Mouse (Mus musculus) megakaryocyte progenitor cell, adult 5-6 weeks (primary cell): Measurements from ENCODE around the gene Ythdf2. TPM values are rescaled to one million over a fixed set of nuclear protein-coding genes. Genes with fewer than 3 reads are reported as not detected.
A peak's percentile ranks its signal among the peaks of the same experiment; 100 is the strongest.

ENCODE experiments used
- ATAC-seq: replicated peaks from 2 replicates; pipeline ENCODE4 v1.8.0; 2016; ENCODE audit warnings: mild to moderate bottlenecking, moderate TSS enrichment, inconsistent platforms; ENCODE audit not compliant: poor library complexity
- total RNA-seq, 2 experiments: library from RNA; stranded (forward) in 1 of 2; stranded (reverse) in 1 of 2; fragments of 157-497, 149-512 nt in 1 of 2; fragments of 200-1000 nt in 1 of 2; gene quantifications; 2 replicates each; pipeline versions ENCODE4 v1.2.3 to v1.2.4; 2015 to 2017

Ythdf2 gene
- total RNA-seq, 2 experiments from 2014 or later: 64.0 to 64.7 TPM

DNA sequence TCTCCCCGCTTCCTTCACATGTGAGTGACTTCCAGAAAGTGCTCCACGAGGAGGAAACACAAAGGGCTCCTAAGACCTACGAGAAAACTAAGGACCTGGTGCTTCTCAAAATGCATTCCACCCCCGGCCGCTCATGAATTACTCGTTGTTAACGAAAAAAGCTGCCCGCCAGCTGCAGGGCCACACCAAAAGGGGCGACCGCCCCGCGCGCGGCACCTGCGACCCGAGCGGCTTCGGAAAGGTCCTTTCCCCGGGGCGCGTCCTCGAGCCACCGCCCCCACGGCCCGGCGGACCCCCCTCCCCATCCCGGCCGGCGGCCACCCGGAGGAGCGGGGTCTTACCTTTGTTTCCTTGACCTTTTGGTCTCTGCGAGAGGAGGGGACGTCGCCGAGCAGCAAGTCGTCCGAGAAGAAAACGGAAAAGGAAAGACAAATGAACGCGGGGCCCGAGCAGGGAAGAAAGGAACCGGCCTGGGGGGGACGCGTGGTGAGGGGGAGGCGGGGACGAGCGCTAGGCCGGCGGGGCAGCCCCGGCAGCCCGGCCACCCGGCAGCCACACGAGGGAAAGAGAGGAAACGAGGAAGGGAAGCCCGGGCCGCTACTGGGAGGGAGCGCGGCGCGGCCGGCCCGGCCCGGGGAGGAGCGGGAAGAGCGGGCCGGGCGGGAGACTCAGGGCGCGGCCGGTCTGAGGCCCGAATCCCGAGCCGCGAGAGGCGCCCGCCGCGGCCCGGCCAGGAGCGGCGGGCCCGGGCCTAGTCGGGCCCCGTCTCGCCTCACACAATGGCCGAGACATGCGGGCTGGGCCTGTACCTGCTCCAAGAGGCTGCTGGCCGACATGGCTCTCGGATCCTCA, 786 bp downstream of the Ythdf2 start:
- no peak for ATAC-seq

GRCm38 (mm10) chr4:132210325-132210724, 1.8 kb downstream of the Ythdf2 start:
- ATAC-seq: 0 out of 2 replicates have a peak, but pooled peaks have one; percentile 8

- no peak for ATAC-seq
Observed at GRCm38 (mm10) chr4:132209299-132209698, 2.8 kb downstream of the Ythdf2 start.

DNA sequence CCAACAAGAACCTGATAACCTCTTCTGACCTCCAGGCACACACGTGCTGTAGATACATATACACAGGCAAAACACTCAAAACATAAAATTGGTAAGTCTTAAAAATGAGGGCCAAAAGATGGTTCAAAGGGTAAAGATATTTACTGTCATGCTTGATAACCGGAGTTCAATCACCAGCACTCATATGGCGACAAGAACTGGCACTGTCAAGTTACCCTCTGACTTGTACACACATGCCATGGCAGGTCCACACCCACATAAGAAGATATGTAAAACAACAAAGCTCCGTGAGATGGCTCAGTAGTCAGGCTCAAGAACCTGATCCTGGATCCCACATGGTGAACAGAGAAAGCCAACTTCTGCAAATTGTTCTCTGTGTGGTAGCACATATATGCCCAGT, 4.8 kb downstream of the Ythdf2 start:
- no peak for ATAC-seq

- ATAC-seq: no peak
Observed at GRCm38 (mm10) chr4:132198771-132199170, 13.3 kb downstream of the Ythdf2 start.

- ATAC-seq: peak; percentile 77
Observed at GRCm38 (mm10) chr4:132198285-132198712, 13.8 kb downstream of the Ythdf2 start.

DNA sequence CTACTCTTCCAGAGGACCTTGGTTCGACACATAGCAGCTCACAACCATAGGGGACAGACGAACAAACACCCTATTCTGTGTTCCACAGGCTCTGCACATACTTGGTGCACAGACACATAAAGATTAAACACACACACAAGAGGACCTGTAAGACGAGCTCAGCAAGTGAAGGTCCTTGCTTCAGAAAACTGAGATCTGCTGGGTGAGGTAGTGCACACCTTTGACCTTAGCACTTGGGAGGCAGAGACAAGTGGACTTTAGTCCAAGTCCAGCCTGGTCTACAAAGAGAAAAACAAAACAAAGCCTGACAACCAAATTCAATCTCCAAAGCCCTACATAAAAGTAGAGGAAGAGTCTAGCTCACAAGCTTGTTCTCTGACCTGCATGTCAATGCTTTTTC, 17.1 kb downstream of the Ythdf2 start:
- ATAC-seq: no peak

DNA sequence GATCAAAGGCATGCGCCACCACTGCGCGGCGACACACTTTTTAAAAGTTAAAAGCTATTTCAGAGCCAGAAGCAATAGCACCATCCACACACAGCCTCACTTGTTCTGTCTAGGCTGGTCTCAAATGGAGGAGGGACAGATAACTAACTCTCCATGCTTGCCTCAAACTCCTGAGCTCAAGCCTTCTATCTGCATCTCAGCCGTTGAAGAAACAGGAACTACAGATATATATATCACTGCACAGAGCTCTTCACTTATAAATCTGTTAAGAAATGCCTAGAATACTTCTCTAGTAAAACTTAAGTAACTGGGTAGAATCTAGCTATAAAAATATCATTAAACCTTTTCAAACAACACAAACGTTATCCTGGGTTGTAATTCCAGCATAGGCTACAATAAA, 17.7 kb downstream of the Ythdf2 start:
- ATAC-seq: peak; percentile 43; the same call in 1 of the 2 replicates

GRCm38 (mm10) chr4:132187826-132188401, 24.2 kb downstream of the Ythdf2 start:
- ATAC-seq: no peak

DNA sequence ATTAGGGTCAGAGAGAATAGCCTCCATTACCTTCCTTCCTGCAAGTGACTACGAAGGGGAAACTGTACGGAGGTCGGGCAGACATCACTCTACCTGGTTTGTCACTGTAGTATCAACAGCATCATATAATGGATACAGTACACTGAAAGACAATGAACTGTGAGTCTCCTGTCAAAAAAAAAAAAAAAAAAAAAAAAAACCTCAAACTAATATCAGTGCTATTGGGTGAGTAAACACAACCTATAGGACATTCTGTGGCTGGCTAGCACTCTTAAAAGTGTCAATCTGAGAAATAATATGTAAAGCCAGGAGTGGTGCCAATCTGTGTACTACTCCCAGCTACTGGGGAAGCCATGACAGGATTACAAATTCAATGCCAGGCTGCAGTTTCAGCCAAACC, 28.9 kb downstream of the Ythdf2 start:
- ATAC-seq: no peak

DNA sequence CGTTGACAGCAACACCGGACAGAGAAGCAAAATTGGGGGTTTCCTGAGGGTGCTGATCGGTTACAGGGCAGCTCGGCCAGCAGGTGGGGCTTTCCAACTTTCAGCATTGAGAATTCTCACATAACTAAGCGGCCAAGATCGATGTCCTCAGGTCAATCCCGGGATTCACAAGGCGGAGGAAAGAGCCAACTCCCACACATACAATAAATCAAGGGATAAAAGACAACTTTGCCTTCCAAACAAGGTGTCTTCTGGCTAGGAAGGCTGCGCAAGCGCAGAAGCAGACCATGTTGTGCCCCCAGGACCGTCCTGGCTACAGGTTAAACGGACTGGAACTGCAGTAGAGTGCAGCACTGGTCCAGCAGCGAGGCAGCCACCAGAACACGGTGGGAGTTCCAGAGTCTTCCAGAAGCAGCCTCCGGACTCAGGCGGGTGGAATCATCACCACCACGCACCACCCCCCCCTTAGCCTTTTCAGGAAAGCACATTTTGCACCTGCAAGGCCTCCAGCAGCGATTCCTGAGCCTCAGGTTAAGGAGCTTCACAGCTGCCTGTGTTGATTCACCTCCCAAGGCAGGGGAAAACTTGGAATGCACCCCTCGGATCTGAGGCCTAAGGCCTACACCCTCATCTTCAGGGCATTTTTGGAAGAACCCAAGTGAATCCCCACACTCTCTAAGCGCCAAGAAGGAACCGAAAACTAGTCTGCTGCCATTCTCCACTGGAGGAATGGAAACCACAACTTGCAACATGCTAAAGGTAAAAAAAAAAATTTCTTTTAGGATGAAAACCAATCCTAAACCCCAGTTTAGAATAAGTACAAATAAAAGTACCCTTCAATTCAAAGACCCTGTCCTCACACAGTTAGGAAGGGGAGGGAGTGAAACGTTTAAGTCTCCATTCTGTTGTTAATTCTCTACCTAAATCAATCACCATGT, 30.1 kb downstream of the Ythdf2 start:
- ATAC-seq: 0 out of 2 replicates have a peak, but pooled peaks have one; percentile 29

DNA sequence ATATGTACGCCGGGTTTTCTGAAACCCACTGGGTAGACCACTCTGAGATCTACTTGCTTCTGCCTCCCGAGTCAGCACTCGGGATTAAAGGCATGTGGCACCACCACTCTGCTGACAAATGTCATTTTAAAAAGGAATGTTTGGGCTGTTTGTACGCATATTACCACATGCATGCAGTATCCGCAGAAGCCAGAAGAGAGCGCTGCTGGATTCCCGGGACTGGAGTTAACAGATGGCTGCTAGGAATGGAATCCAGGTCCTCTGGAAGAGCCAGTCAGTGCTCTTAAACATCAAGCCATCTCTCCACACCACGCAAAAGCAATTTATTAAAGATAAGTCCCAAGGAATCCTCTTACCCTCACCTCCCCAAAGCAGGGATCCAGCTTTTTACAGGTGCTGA, 31.4 kb downstream of the Ythdf2 start:
- no peak; the same call in 1 of the 2 replicates for ATAC-seq

- peak; percentile 84 for ATAC-seq
Observed at GRCm38 (mm10) chr4:132178630-132179059, 33.5 kb downstream of the Ythdf2 start.

DNA sequence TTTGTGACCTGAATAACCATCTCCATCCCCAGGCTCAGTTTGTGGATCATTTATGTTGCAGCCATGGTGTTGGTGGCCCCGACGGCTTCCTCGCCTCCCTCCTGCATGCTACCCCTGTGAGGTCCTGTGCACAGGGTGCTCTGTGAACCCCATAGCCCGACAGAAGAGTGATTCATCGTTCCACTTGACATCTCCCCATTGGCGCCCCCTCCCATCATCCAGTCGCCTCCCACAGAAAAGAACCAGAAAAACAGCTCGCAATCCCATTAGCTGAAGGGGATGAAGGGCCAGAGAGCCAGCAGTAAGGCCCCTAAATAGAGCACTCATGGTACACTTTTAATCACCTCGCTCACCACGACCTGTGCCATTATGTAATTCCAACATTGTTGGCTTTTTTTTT, 35.6 kb downstream of the Ythdf2 start:
- ATAC-seq: no peak

GRCm38 (mm10) chr4:132170891-132171290, 41.2 kb downstream of the Ythdf2 start:
- no peak for ATAC-seq

DNA sequence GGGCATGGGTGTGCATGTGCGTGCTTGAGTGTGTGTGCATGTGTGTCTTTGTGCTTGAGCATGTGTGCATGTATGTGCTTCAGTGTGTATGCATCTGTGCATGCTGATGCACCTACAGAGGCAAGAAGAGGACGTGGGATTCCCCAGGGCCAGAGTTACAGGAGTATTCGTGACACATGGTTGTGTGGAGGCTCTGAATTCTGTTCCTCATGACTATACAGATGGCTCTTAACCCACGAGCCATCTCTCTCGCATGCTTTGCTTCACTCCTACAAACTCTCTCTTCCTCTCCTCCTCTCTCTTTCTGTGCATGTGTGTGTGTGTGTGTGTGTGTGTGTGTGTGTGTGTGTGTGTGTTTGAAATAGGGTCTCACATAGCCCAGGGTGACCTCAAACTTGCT, 42.3 kb downstream of the Ythdf2 start:
- ATAC-seq: no peak

- ATAC-seq: no peak
Observed at GRCm38 (mm10) chr4:132169271-132169670, 42.8 kb downstream of the Ythdf2 start.

GRCm38 (mm10) chr4:132167436-132167835, 44.7 kb downstream of the Ythdf2 start:
- ATAC-seq: peak; percentile 39; the same call in 1 of the 2 replicates

DNA sequence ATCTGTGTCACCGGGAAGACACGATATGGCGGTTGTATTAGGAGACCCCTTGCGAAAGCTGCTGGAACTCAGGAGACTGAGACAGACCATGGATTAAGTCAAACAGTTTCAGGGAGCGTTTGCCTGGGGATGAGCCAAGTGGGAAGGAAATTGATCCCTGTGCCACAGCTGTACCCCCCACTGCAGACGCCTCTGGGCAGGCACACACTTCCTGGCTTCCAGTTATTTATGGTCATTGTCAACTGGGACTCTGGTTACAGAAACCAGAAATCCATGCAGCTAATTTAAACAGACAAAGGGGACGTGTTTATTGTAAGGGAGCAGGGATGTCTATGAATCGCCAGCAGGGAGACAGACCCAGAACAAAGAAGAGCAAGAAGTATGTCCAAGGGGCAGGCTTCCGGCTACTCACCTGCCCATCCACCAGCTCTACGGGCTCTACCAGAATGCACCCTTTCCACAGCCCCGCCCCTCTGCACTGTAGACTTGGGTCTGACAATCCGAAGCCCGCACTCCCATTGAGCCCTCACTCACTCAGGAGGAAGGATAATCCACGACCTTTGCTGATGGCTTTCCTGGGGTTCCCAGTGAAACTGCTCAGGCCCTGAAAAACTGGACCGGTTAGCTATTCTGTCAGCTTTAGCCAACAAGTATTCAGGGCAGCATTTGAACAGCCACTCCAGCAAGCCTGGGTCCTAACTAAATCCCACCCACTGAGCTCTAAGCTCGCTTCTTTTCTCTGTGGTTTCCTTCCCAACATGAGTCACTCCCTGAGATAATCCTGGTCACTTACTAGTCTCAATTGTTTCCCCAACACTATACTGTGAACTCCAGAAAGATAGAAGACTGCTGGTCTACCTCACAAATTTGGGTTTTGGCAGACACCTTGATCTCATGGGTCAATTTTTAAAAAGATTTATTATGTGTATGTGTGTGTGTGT, 45.5 kb downstream of the Ythdf2 start:
- no peak for ATAC-seq

GRCm38 (mm10) chr4:132165691-132166090, 46.4 kb downstream of the Ythdf2 start:
- ATAC-seq: no peak
